Mouse (Mus musculus): ENCODE measurements around the gene Zfp937.
A peak's percentile ranks its signal among the peaks of the same experiment; 100 is the strongest.
"Not testable (repeated sequence)": the region's sequence is repeated elsewhere in the genome, so short reads cannot be mapped to it uniquely, and the experiment has no call there.

Gene Zfp937

DNA sequence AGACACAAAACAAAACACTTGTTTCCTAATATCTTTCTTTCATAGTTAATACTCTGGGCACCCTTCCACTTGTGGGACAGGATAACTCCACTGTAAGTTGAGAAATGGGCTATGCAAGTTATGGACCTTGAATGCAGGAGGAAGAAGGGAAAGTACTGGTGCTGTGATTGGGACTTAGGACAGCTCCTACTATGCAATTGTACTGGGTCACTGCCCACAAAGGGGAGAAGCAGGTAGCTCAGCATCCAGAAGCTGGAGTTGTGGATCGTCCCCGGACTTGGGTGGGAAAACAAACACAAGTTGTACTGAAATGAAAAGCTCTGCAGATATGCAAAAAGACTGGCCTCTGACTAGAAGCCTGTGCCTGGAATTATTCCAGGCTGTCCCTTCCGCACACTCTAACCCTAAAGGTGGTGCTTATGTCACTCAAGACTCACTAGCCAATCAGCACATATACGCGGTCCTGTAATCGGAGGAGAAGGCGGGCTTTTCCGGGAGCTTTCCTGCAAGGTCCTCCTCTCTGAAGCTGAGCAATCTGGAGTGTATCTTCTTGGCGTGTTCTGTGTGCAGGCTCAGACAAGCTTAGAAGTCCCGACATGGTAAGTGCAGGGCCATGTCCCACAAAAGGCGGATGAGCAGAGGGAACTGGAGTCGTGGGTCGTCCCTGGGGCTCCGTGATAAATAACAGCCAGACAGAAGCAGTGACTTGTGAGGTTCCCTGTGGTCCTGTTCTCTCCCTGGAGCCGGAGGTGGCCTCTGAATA is at the start of gene Zfp937:
Zfp937 (plus strand) TSS at position 474 of the 763 bp plus-strand sequence.
- DNase-seq (ENCODE audit: low spot score): peak; percentile 61

DNA sequence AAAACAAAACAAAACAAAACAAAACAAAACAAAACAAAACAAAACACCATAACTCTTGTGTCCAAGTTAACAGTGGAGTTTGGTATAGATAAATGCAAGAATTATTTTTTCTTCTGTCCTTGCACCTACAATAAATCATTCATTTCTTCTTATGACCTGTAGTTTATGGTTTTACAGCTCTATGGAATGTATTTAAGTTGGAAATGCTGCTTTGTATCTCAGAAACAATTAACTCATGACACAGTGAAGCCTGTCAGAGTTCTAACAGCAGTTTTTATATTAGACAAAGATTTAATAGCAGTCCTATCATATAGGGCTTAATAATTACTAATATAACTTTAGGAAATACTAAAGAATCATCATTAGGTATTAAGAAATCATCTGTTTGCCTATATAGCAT is 44.0 kb upstream of the Zfp937 start:
- DNase-seq (ENCODE audit: low spot score): no peak

DNA sequence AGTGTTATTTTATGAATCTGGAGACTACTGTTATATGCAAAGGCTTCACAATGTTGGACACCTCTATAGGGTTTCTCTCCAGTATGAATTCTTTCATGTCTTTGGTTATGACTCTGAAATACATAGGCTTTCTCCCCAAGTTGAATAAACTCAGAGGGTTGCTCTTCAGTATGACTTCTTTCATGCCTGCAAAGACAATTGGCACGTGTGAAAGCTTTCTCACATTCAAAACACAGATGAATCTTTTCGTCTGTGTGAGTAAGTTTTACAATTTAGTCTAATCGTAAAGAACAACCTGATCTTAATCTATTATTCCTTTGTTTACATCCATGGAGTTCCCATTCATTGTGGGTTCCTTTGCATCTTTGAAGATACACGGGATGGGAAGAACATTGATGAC is 38.3 kb upstream of the Zfp937 start, which contains the start of gene Gm10770:
Gm10770 (minus strand) TSS at position 101 of the 400 bp plus-strand sequence.
- not testable (repeated sequence) for DNase-seq (ENCODE audit: low spot score)

GRCm38 (mm10) chr2:150181046-150181445 is 36.8 kb upstream of the Zfp937 start:
- DNase-seq (ENCODE audit: low spot score): not testable (repeated sequence)

GRCm38 (mm10) chr2:150181570-150181999 is 36.3 kb upstream of the Zfp937 start, which contains the start of gene Gm14139:
Gm14139 (plus strand) TSS chr2:150181755.
- DNase-seq (ENCODE audit: low spot score): not testable (repeated sequence)

GRCm38 (mm10) chr2:150218363-150218725 is 471 bp downstream of the Zfp937 start:
- not testable (repeated sequence) for DNase-seq (ENCODE audit: low spot score)

DNA sequence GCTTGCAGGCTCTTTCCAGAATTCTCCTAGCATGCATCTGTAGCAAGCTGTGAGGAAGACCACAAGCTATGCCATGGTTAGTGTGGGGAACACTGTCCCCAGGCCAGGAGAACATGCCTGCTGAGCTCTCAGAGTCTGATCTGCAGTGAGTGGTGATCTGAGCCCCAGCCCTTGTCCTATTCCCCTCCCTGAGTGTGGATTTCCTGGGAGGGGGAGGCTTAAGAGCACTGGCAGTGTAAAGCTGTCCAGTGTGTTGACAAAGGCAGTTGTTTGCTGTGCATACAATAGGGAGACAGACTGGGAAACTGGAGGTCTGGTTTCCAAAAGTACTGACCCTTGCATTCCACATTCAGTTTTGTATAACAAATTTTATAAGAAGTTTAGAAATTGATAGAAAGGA is 5.4 kb downstream of the Zfp937 start:
- DNase-seq (ENCODE audit: low spot score): not testable (repeated sequence)

GRCm38 (mm10) chr2:150243211-150243610 is 25.3 kb downstream of the Zfp937 start:
- no peak for DNase-seq (ENCODE audit: low spot score)

DNA sequence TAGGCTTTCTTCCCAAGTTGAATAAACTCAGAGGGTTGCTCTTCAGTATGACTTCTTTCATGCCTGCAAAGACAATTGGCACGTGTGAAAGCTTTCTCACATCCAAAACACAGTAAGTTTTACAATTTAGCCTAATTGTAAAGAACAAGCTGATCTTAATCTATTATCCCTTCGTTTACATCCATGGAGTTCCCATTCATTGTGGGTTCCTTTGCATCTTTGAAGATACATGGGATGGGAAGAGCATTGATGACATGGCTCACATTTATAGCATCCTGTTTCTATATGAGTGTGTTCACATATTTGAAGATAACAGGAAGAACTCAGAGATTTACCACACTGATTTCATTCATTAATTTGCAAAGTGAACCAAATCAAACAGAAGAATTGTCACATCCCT is 37.6 kb downstream of the Zfp937 start, which contains the start of gene Gm21994:
Gm21994 (minus strand) TSS at position 101 of the 400 bp plus-strand sequence.
- not testable (repeated sequence) for DNase-seq (ENCODE audit: low spot score)

- not testable (repeated sequence) for DNase-seq (ENCODE audit: low spot score)
Observed at GRCm38 (mm10) chr2:150256861-150257260, 39.0 kb downstream of the Zfp937 start.

- not testable (repeated sequence) for DNase-seq (ENCODE audit: low spot score)
Observed at GRCm38 (mm10) chr2:150257291-150257690, 39.4 kb downstream of the Zfp937 start, which contains the start of gene Gm14124. Gm14124 (plus strand) TSS chr2:150257517.

Data from retina, embryonic 14.5 days (tissue).